Mouse (Mus musculus) intestine, embryonic 16.5 days (tissue): ENCODE measurements around the gene Cdca8. TPM values are rescaled to one million over a fixed set of nuclear protein-coding genes. Genes with fewer than 3 reads are reported as not detected.

Source experiments
- ATAC-seq: fragments of 200-750 bp; cut with Nextera tagmentation; 2 replicates; pipeline ENCODE4 v1.8.0; 2017; ENCODE audit warnings: moderate TSS enrichment, moderate library complexity
- H3K27ac ChIP-seq: fragments of 300-500 bp; sonication (generic); 2 replicates; pipeline ENCODE4 v1.5.1; 2014; ENCODE audit warnings: mild to moderate bottlenecking, low read length
- H3K27me3 ChIP-seq: fragments of 300-500 bp; sonication (generic); replicated peaks from 2 replicates; pipeline ENCODE4 v1.6.1; 2014; ENCODE audit warnings: low read length, control low read depth, mixed read lengths; ENCODE audit not compliant: control insufficient read depth, insufficient read depth
- H3K36me3 ChIP-seq: fragments of 300-500 bp; sonication (generic); 2 replicates; pipeline ENCODE4 v1.6.1; 2014; ENCODE audit warnings: low read length, control low read depth; ENCODE audit not compliant: control insufficient read depth, insufficient read depth
- H3K4me1 ChIP-seq: fragments of 300-500 bp; sonication (generic); 2 replicates; pipeline ENCODE4 v1.6.1; 2014; ENCODE audit warnings: low read length, control low read depth, mixed read lengths; ENCODE audit not compliant: control insufficient read depth, insufficient read depth
- H3K4me2 ChIP-seq: fragments of 300-500 bp; sonication (generic); 2 replicates; pipeline ENCODE4 v1.6.1; 2014; ENCODE audit warnings: low read depth, low read length, control low read depth
- H3K4me3 ChIP-seq: fragments of 300-500 bp; sonication (generic); 2 replicates; pipeline ENCODE4 v1.5.1; 2014; ENCODE audit warnings: mild to moderate bottlenecking, low read length
- H3K9ac ChIP-seq: fragments of 300-500 bp; sonication (generic); 2 replicates; pipeline ENCODE4 v1.6.1; 2014; ENCODE audit warnings: low read depth, low read length
- H3K9me3 ChIP-seq: fragments of 300-500 bp; sonication (generic); 2 replicates; pipeline ENCODE4 v1.6.1; 2016; ENCODE audit warnings: low read length, control low read depth; ENCODE audit not compliant: control insufficient read depth
- WGBS: fragments of 180-500 bp; shearing (Covaris S2); extraction: QIAGEN DNeasy Blood & Tissue Kit; methylation state at CpG from one replicate; pipeline ENCODE4 v1.1.7; 2014; 5-methylcytosine and 5-hydroxymethylcytosine counted together
- polyA plus RNA-seq: library from polyadenylated mRNA; unstranded; fragments of >200 nt; fragmentation: Nextera tagmentation; extraction: Ambion mirVana; gene quantifications from 2 replicates; pipeline ENCODE4 v1.2.1, GENCODE M21; 2015

Cdca8 gene
- polyA plus RNA-seq, 1 experiment from 2014 or later, result 126 TPM

DNA sequence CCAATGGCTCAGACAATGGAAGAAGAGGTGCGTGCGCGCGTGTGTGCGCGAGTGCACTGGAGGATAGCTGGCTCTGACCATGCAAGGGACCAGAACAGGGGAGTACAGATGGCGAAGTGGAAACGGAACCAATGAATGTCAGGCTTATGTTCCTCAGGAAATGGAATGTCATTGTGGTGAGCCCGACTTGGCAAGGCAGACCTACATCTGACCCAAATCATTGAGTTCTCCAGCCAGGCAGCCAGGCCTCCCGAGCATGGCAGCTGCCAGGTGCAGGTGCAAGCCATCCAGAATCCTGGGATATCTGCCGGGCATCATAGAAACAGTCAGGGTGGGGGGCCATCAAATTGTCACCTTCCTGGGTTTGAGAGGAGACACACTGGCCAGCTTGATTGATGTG is 21.8 kb upstream of the Cdca8 start:
- no peaks in the 10 kb centered on the region for H3K27me3 ChIP-seq
- H3K4me3 ChIP-seq, result no peak overlapping the region
- no peak overlapping the region for H3K9ac ChIP-seq
- 88% methylated on average over 11 of the region's 11 CpGs for WGBS
- no peak for ATAC-seq
- no peaks in the 10 kb centered on the region for H3K4me1 ChIP-seq
- no peak overlapping the region for H3K4me2 ChIP-seq
- H3K27ac ChIP-seq, result no peak overlapping the region
- no peaks in the 10 kb centered on the region for H3K9me3 ChIP-seq
- H3K36me3 ChIP-seq, result no peaks in the 10 kb centered on the region

DNA sequence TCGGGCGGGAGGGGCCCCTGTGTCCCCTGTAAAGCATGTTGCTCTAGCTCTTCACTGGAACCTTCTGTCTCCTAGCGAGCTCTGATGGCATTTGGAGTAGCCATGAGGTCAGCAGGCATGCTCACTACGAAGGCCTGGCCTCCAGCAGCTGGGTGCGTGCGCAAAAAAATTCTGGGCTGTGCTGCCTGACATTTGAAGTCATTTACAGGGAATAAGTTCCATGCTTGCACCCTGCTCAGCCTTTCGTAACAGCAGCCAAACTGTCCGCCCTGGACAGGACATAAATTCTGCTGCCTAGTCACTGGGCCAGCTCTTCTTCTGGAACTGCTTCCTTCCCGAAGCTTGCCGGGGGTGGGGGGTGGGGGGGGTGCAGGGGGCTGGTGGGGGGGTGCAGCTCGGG is 20.0 kb upstream of the Cdca8 start:
- 53% methylated on average over 11 of the region's 11 CpGs for WGBS
- ATAC-seq, result no peak
- H3K9me3 ChIP-seq, result no peaks in the 10 kb centered on the region
- no peak overlapping the region for H3K27ac ChIP-seq
- no peaks in the 10 kb centered on the region for H3K36me3 ChIP-seq
- H3K27me3 ChIP-seq, result no peaks in the 10 kb centered on the region; the same call in 1 of the 2 replicates
- H3K4me2 ChIP-seq, result no peak overlapping the region
- H3K9ac ChIP-seq, result no peak overlapping the region
- H3K4me1 ChIP-seq, result no peaks in the 10 kb centered on the region
- H3K4me3 ChIP-seq, result no peak overlapping the region

DNA sequence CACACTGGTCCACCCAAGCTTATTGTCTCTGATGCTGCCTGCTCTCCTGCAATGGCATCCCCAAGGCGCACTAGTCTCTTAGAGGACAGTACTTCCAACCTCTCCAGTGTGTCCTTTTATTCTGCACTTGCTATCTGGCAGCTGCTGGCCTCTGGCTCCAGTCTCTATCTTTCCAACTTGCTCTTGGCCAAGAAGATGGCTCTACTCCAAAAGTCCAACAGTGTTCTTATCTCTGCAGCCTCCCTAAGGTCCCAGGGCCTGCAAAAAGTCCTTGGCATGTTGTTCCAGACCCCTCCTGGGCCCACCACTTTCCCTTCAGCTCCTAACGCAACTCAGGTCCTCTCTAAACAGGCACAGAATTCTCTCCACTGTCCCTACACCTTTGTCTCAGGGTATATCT is 18.2 kb upstream of the Cdca8 start:
- no peak for ATAC-seq
- Histone ChIP-seq H3K9ac (no peak overlapping the region), H3K36me3 (no peaks in the 10 kb centered on the region), H3K4me2 (no peak overlapping the region), H3K4me1 (no peaks in the 10 kb centered on the region), H3K27me3 (peaks cover 5% of the 10 kb centered on the region; the same call in 1 of the 2 replicates), H3K27ac (no peak overlapping the region), H3K4me3 (no peak overlapping the region), H3K9me3 (no peaks in the 10 kb centered on the region)
- 74% methylated on average over 2 of the region's 2 CpGs for WGBS

DNA sequence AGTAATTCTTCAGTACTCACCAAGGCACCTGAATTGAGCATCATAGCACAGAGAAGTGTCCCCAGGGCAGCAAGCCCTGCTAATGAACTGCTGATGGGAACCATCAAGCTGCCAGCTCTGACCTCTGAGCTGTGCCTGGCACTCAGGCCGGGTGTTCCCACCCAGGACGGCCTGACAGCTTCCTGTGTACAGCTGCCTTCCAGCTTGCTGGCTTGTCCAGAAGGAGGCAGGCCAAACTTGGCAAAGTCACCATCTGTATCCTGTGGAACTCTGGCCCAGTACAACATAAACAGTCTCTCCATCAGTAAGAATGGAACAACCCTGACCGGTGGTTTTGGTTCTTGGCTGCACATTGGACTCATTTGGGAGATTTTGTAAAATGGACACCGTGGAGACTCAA is 14.4 kb upstream of the Cdca8 start:
- no peaks in the 10 kb centered on the region for H3K36me3 ChIP-seq
- ATAC-seq, result no peak
- H3K9me3 ChIP-seq, result no peaks in the 10 kb centered on the region
- peaks cover 8% of the 10 kb centered on the region; the same call in 1 of the 2 replicates for H3K4me1 ChIP-seq
- H3K27ac ChIP-seq, result no peak overlapping the region
- no peak overlapping the region for H3K4me3 ChIP-seq
- no peak overlapping the region for H3K9ac ChIP-seq
- H3K27me3 ChIP-seq, result peaks cover 5% of the 10 kb centered on the region; the same call in 1 of the 2 replicates
- 49% methylated on average over 4 of the region's 4 CpGs for WGBS
- H3K4me2 ChIP-seq, result no peak overlapping the region

DNA sequence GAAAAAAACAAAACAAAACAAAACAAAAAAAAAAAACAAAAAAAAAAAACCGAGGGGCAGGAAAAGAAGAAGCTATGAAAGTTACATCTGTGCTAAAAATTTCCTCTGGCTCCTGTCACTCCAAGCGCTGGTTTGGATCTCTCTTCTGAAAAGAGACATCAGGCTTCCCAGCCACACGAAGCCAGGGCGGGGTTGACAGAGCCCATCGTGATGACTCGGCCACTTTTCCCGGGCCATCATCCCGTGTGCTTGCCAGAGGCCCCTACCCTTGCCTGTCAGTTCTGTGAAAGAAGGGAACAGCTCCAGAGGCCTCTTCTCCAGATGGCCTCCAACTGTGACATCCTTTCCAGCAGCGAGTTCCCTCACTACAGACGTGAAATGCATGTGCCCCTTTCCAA is 11.9 kb upstream of the Cdca8 start:
- no peak overlapping the region for H3K4me2 ChIP-seq
- ATAC-seq, result no peak
- 42% methylated on average over 10 of the region's 10 CpGs for WGBS
- no peak overlapping the region for H3K9ac ChIP-seq
- H3K9me3 ChIP-seq, result no peaks in the 10 kb centered on the region
- no peak overlapping the region for H3K4me3 ChIP-seq
- no peak overlapping the region for H3K27ac ChIP-seq
- peaks cover 8% of the 10 kb centered on the region; the same call in 1 of the 2 replicates for H3K4me1 ChIP-seq
- peaks cover 5% of the 10 kb centered on the region; the same call in 1 of the 2 replicates for H3K27me3 ChIP-seq
- no peaks in the 10 kb centered on the region for H3K36me3 ChIP-seq

- H3K4me2 ChIP-seq, result peak overlapping the region; percentile 9; the same call in 1 of the 2 replicates
- H3K4me1 ChIP-seq, result peaks cover 8% of the 10 kb centered on the region; the same call in 1 of the 2 replicates
- peak; percentile 28; the same call in 1 of the 2 replicates for ATAC-seq
- no peak overlapping the region for H3K9ac ChIP-seq
- WGBS, result 39% methylated on average over 21 of the region's 21 CpGs
- H3K9me3 ChIP-seq, result no peaks in the 10 kb centered on the region
- H3K36me3 ChIP-seq, result no peaks in the 10 kb centered on the region
- H3K27ac ChIP-seq, result no peak overlapping the region
- no peak overlapping the region for H3K4me3 ChIP-seq
- peaks cover 5% of the 10 kb centered on the region; the same call in 1 of the 2 replicates for H3K27me3 ChIP-seq
These were observed 11.3 kb upstream of the Cdca8 start for GRCm38 (mm10) chr4:124950181-124951035.

DNA sequence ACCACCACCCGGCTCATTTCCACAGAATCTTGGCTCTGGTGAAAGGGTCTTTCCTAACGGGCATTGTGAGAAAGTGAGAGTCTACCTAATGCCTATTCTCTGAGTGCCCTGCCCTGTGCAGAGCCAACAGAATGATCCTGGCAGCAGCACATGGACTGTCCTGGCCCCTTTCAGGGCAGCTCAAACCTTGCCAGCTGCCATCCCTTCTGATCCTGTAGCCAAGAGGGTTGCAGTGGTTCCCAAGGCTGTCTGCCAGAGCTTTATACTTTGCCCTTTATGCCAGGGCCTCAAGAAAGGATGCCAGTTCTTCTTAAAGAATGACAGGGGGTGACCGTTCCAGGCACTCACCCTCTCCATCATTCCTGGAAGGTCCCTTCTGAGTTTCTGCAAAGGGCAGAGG is 10.4 kb upstream of the Cdca8 start:
- Histone ChIP-seq H3K9me3 (no peaks in the 10 kb centered on the region), H3K4me3 (no peak overlapping the region), H3K27ac (no peak overlapping the region), H3K4me1 (peaks cover 8% of the 10 kb centered on the region; the same call in 1 of the 2 replicates), H3K4me2 (no peak overlapping the region), H3K9ac (no peak overlapping the region), H3K27me3 (0 out of 2 replicates have a peak, but pooled peaks cover 5% of the 10 kb centered on the region), H3K36me3 (no peaks in the 10 kb centered on the region)
- 73% methylated on average over 3 of the region's 3 CpGs for WGBS
- ATAC-seq, result no peak

- no peak overlapping the region for H3K4me2 ChIP-seq
- no peaks in the 10 kb centered on the region for H3K4me1 ChIP-seq
- H3K4me3 ChIP-seq, result no peak overlapping the region
- H3K9me3 ChIP-seq, result no peaks in the 10 kb centered on the region
- WGBS, result 65% methylated on average over 2 of the region's 2 CpGs
- no peak for ATAC-seq
- no peaks in the 10 kb centered on the region for H3K27me3 ChIP-seq
- H3K27ac ChIP-seq, result no peak overlapping the region
- no peak overlapping the region for H3K9ac ChIP-seq
- no peaks in the 10 kb centered on the region; the same call in 1 of the 2 replicates for H3K36me3 ChIP-seq
These were observed 5.8 kb upstream of the Cdca8 start for GRCm38 (mm10) chr4:124944961-124945360.

DNA sequence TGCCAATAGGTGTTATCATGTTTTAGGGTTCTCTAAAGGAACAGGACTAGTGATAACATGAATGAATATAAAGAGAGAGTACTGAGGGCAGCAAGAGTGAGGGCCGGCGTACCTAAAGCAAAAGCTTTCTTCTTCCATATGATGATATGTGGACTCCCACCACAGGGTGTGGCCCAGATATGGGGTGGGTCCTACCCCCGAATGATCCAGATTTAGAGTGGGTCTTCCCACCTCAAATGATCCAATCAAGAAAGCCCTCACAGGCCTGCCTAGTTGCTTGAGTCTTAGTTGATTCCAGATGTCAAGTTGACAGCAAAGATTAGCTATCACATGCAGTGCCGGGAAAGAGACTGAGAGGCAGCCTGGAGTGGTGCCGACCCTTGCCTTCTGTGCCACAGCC is 4.7 kb upstream of the Cdca8 start:
- 92% methylated on average over 5 of the region's 5 CpGs for WGBS
- H3K36me3 ChIP-seq, result no peaks in the 10 kb centered on the region; the same call in 1 of the 2 replicates
- no peaks in the 10 kb centered on the region for H3K4me1 ChIP-seq
- no peak overlapping the region for H3K27ac ChIP-seq
- ATAC-seq, result no peak
- H3K4me2 ChIP-seq, result no peak overlapping the region
- no peaks in the 10 kb centered on the region for H3K27me3 ChIP-seq
- H3K4me3 ChIP-seq, result no peak overlapping the region
- no peaks in the 10 kb centered on the region for H3K9me3 ChIP-seq
- no peak overlapping the region for H3K9ac ChIP-seq
